ENCODE assay signal across 29 mouse cellular contexts in genomic region chr14:50936649-50937048, GRCm38 (mm10). TPM values are rescaled to one million over a fixed set of nuclear protein-coding genes. Genes with fewer than 3 reads are reported as not detected.
DNase-seq lines count a peak whose midpoint lies in the region; ATAC-seq lines count a peak whose summit lies in the region.
"Had no signal": no experiment of that assay in that cellular context is flagged by ENCODE, and none has a peak within 500 bp of the region (broad histone marks: within the 10 kb centered on the region; RNA-seq: fewer than 3 reads in every experiment).

No protein-coding gene starts in this region.

- H3K36me3 ChIP-seq in heart, embryonic 11.5 days (ENCODE audit: control insufficient read depth, insufficient read depth, low read length): no peaks in the 10 kb centered on the region
- no peaks in the 10 kb centered on the region for H3K36me3 ChIP-seq in macrophage (ENCODE audit: inconsistent target)
- H3K36me3 ChIP-seq: embryonic facial prominence, embryonic 10.5 days; embryonic facial prominence, embryonic 13.5 days; heart, embryonic 10.5 days; hindbrain, embryonic 12.5 days; hindbrain, embryonic 15.5 days had no signal

- no peaks in the 10 kb centered on the region for H3K9me3 ChIP-seq in heart, embryonic 11.5 days (replicated peaks; ENCODE audit: control insufficient read depth, low read length)
- H3K9me3 ChIP-seq: embryonic facial prominence, embryonic 10.5 days; embryonic facial prominence, embryonic 13.5 days; forebrain, embryonic 13.5 days; G1E; heart, embryonic 10.5 days; hindbrain, embryonic 12.5 days; hindbrain, embryonic 15.5 days had no signal

- H3K9ac ChIP-seq in heart, embryonic 11.5 days (ENCODE audit: low read depth, low read length): no peak overlapping the region
- H3K9ac ChIP-seq: embryonic facial prominence, embryonic 13.5 days; forebrain, embryonic 13.5 days; hindbrain, embryonic 12.5 days; hindbrain, embryonic 15.5 days had no signal

- H3K4me1 ChIP-seq in heart, embryonic 11.5 days (ENCODE audit: control insufficient read depth, insufficient read depth, low read length): no peaks in the 10 kb centered on the region
- H3K4me1 ChIP-seq: heart, embryonic 10.5 days had no signal

- no peaks in the 10 kb centered on the region for H3K27me3 ChIP-seq in heart, embryonic 11.5 days (ENCODE audit: control insufficient read depth, insufficient read depth, low read length)
- H3K27me3 ChIP-seq: CH12.LX; embryonic facial prominence, embryonic 13.5 days; forebrain, embryonic 13.5 days; hindbrain, embryonic 12.5 days; hindbrain, embryonic 15.5 days had no signal

- H3K4me3 ChIP-seq in heart, embryonic 11.5 days (ENCODE audit: low read depth, low read length): no peak overlapping the region
- no peak overlapping the region for H3K4me3 ChIP-seq in macrophage (ENCODE audit: inconsistent target)
- H3K4me3 ChIP-seq: embryonic facial prominence, embryonic 10.5 days; embryonic facial prominence, embryonic 13.5 days; erythroblast, embryonic 14.5 days; forebrain, embryonic 13.5 days; heart, adult 2 months; heart, embryonic 10.5 days; hindbrain, embryonic 12.5 days; hindbrain, embryonic 15.5 days had no signal

- no peak for ATAC-seq in heart, embryonic 11.5 days (replicated peaks; ENCODE audit: insufficient number of reproducible peaks, low FRiP score, low TSS enrichment)
- ATAC-seq: activated CD4-positive, CD25-positive, alpha-beta regulatory T cell, adult 4 months; forebrain, embryonic 13.5 days; forebrain, embryonic 16.5 days; intestine, postnatal 0 days had no signal

- H3K4me2 ChIP-seq in heart, embryonic 11.5 days: no peak overlapping the region
- H3K4me2 ChIP-seq: embryonic facial prominence, embryonic 13.5 days; forebrain, embryonic 13.5 days; hindbrain, embryonic 12.5 days; hindbrain, embryonic 15.5 days had no signal

- DNase-seq in heart, adult 11 months: peak; percentile 76
- peak; percentile 1 for DNase-seq in NIH3T3 (ENCODE audit: low read depth)
- no peak for DNase-seq in adrenal gland, postnatal 25 days
- DNase-seq in embryo, embryonic 9.5 days (ENCODE audit: extremely low spot score): no peak
- DNase-seq: adrenal gland, postnatal 10 days; B cell, adult 2 months; cerebellum, adult 18-20 months; cerebellum, adult 9-10 months; cerebellum, postnatal 14 days; gastrocnemius, postnatal 25 days; heart, adult 2 months; kidney, adult 2 months had no signal

- WGBS in heart, embryonic 11.5 days (ENCODE audit: insufficient replicate concordance): 62% methylated on average over 1 of the region's 1 CpGs
- WGBS in macrophage (ENCODE audit: missing documents): 33% methylated on average over 1 of the region's 1 CpGs

- H3K79me2 ChIP-seq in macrophage (ENCODE audit: inconsistent target): peaks cover 37% of the 10 kb centered on the region; the same call in 1 of the 2 replicates

- no peak overlapping the region for H3K27ac ChIP-seq in heart, embryonic 11.5 days (ENCODE audit: low read depth, low read length)
- H3K27ac ChIP-seq in macrophage: peak overlapping the region; percentile 56
- H3K27ac ChIP-seq: embryonic facial prominence, embryonic 10.5 days; embryonic facial prominence, embryonic 13.5 days; forebrain, embryonic 13.5 days; heart, adult 2 months; heart, embryonic 10.5 days; hindbrain, embryonic 12.5 days; hindbrain, embryonic 15.5 days had no signal

RNA-seq across cellular contexts. Expression of gene Pnp, which starts 5.8 kb away (rescaled TPM):
- polyA plus RNA-seq in heart, embryonic 11.5 days (2014; fragmentation: Nextera tagmentation; extraction: Ambion mirVana): 46.6 and 49.6 TPM in 2 replicates
- 100 to 1,000 TPM in 20 of 26 experiments, 10 to 100 TPM in 6; 59.3 to 486 (median 206) TPM for total RNA-seq in macrophage (2018; cell fraction: chromatin; rRNA removed)
- 1,000 to 10,000 TPM in 1 of 26 experiments, 100 to 1,000 TPM in 25; 145 to 1,031 (median 495) TPM for total RNA-seq in macrophage (2018; cell fraction: cytosol; rRNA removed)
- total RNA-seq in macrophage (2018; cell fraction: nucleus; rRNA removed): 100 to 1,000 TPM; 115 to 714 (median 460) TPM
- polyA plus RNA-seq in macrophage (2018): 39.2 to 329 TPM (median 249 TPM) in 3 replicates
- 47.6 and 55.1 TPM in 2 replicates for total RNA-seq in adrenal gland, postnatal 25 days (2021)

RNA-seq across cellular contexts. Expression of gene Pip4p1, which starts 6.0 kb away (rescaled TPM):
- polyA plus RNA-seq in heart, embryonic 11.5 days (2014; fragmentation: Nextera tagmentation; extraction: Ambion mirVana): 30.3 and 33.6 TPM in 2 replicates
- total RNA-seq in macrophage (2018; cell fraction: chromatin; rRNA removed): 100 to 1,000 TPM in 24 of 26 experiments, 10 to 100 TPM in 2; 81.0 to 269 (median 166) TPM
- total RNA-seq in macrophage (2018; cell fraction: cytosol; rRNA removed): 100 to 1,000 TPM in 17 of 26 experiments, 10 to 100 TPM in 9; 54.4 to 124 (median 104) TPM
- total RNA-seq in macrophage (2018; cell fraction: nucleus; rRNA removed): 100 to 1,000 TPM; 107 to 285 (median 147) TPM
- polyA plus RNA-seq in macrophage (2018): 52.7 to 128 TPM (median 76.1 TPM) in 3 replicates
- 75.5 and 78.7 TPM in 2 replicates for total RNA-seq in adrenal gland, postnatal 25 days (2021)

RNA-seq across cellular contexts. Expression of gene Gm49342, which starts 7.7 kb away (rescaled TPM):
- polyA plus RNA-seq in heart, embryonic 11.5 days (2014; fragmentation: Nextera tagmentation; extraction: Ambion mirVana): not detected in 2 replicates
- total RNA-seq in macrophage (2018; cell fraction: chromatin; rRNA removed): 100 to 1,000 TPM in 4 of 26 experiments, 10 to 100 TPM in 21, 1 to 10 TPM in 1; 9.3 to 149 (median 66.7) TPM
- 100 to 1,000 TPM; 115 to 754 (median 414) TPM for total RNA-seq in macrophage (2018; cell fraction: cytosol; rRNA removed)
- 100 to 1,000 TPM in 8 of 26 experiments, 10 to 100 TPM in 13, 1 to 10 TPM in 1, not detected in 4; 5.0 to 237 (median 44.2) TPM for total RNA-seq in macrophage (2018; cell fraction: nucleus; rRNA removed)
- polyA plus RNA-seq in macrophage (2018): 224 to 377 TPM (median 317 TPM) in 3 replicates
- total RNA-seq in adrenal gland, postnatal 25 days (2021): 23.0 and 43.4 TPM in 2 replicates
- total RNA-seq: G1E had no signal
- polyA plus RNA-seq: embryonic facial prominence, embryonic 10.5 days; embryonic facial prominence, embryonic 13.5 days; erythroblast, embryonic 14.5 days; forebrain, embryonic 13.5 days; forebrain, embryonic 16.5 days; heart, embryonic 10.5 days; heart, embryonic 14.5 days; heart, postnatal 0 days; hindbrain, embryonic 12.5 days; hindbrain, embryonic 15.5 days; intestine, embryonic 14.5 days; intestine, postnatal 0 days had no signal

RNA-seq across cellular contexts. Expression of gene Apex1, which starts 11.9 kb away (rescaled TPM):
- polyA plus RNA-seq in heart, embryonic 11.5 days (2014; fragmentation: Nextera tagmentation; extraction: Ambion mirVana): 177 and 188 TPM in 2 replicates
- 10 to 100 TPM in 1 of 26 experiments, 1 to 10 TPM in 25; 1.3 to 13.7 (median 4.0) TPM for total RNA-seq in macrophage (2018; cell fraction: chromatin; rRNA removed)
- total RNA-seq in macrophage (2018; cell fraction: cytosol; rRNA removed): 10 to 100 TPM; 14.0 to 29.3 (median 21.1) TPM
- 10 to 100 TPM in 5 of 26 experiments, 1 to 10 TPM in 21; 3.2 to 20.0 (median 6.8) TPM for total RNA-seq in macrophage (2018; cell fraction: nucleus; rRNA removed)
- 33.4 to 83.1 TPM (median 37.9 TPM) in 3 replicates for polyA plus RNA-seq in macrophage (2018)
- 81.3 and 86.8 TPM in 2 replicates for total RNA-seq in adrenal gland, postnatal 25 days (2021)

RNA-seq across cellular contexts. Expression of gene Osgep, which starts 12.0 kb away (rescaled TPM):
- 124 and 136 TPM in 2 replicates for polyA plus RNA-seq in heart, embryonic 11.5 days (2014; fragmentation: Nextera tagmentation; extraction: Ambion mirVana)
- 10 to 100 TPM in 24 of 26 experiments, 1 to 10 TPM in 2; 7.4 to 46.8 (median 26.2) TPM for total RNA-seq in macrophage (2018; cell fraction: chromatin; rRNA removed)
- 10 to 100 TPM; 30.9 to 54.7 (median 37.9) TPM for total RNA-seq in macrophage (2018; cell fraction: cytosol; rRNA removed)
- 10 to 100 TPM in 24 of 26 experiments, 1 to 10 TPM in 2; 9.4 to 31.7 (median 18.9) TPM for total RNA-seq in macrophage (2018; cell fraction: nucleus; rRNA removed)
- 56.9 to 68.6 TPM (median 67.4 TPM) in 3 replicates for polyA plus RNA-seq in macrophage (2018)
- 50.2 and 57.2 TPM in 2 replicates for total RNA-seq in adrenal gland, postnatal 25 days (2021)

Comparison
In these comparisons a context has a peak if more than half of its experiments do, and no peak if none do; other contexts are left out.
1. DNase-seq: peak in heart, adult 11 months (single experiment) and NIH3T3 (single experiment); none in adrenal gland, postnatal 25 days (single experiment) and embryo, embryonic 9.5 days (single experiment).
2. RNA of gene Gm49342, which starts 7.7 kb away (polyA plus RNA-seq): 224 to 377 TPM in macrophage; not detected in heart, embryonic 11.5 days; every median in the first group is over 100 times any median in the second.